Mouse (Mus musculus) limb, embryonic 14.5 days (tissue): Measurements from ENCODE around the gene Lrba. TPM values are rescaled to one million over a fixed set of nuclear protein-coding genes. Genes with fewer than 3 reads are reported as not detected.

Source experiments
- ATAC-seq: fragments of 200-750 bp; cut with Nextera tagmentation; 2 replicates; pipeline ENCODE4 v1.8.0; 2017; ENCODE audit warnings: low read depth, moderate number of reproducible peaks, moderate TSS enrichment; ENCODE audit not compliant: low FRiP score
- DNase-seq: peaks from one replicate; pipeline ENCODE4 v3.0.0-alpha.2; 2015; ENCODE audit warnings: low spot score
- H3K27ac ChIP-seq: fragments of 300-500 bp; sonication (generic); replicated peaks from 2 replicates; pipeline ENCODE4 v1.5.1; 2014; ENCODE audit warnings: low read depth, mild to moderate bottlenecking, low read length, moderate library complexity, mixed read lengths
- H3K27me3 ChIP-seq: fragments of 300-500 bp; sonication (generic); 2 replicates; pipeline ENCODE4 v1.6.1; 2014; ENCODE audit warnings: low read length, mixed read lengths; ENCODE audit not compliant: control insufficient read depth, insufficient read depth
- H3K36me3 ChIP-seq: fragments of 300-500 bp; sonication (generic); 2 replicates; pipeline ENCODE4 v1.6.1; 2014; ENCODE audit warnings: mild to moderate bottlenecking, low read length, moderate library complexity, mixed read lengths; ENCODE audit not compliant: control insufficient read depth, insufficient read depth
- H3K4me1 ChIP-seq: fragments of 300-500 bp; sonication (generic); 2 replicates; pipeline ENCODE4 v1.6.1; 2014; ENCODE audit warnings: antibody characterized with exemption, low read length, mixed read lengths; ENCODE audit not compliant: control insufficient read depth, insufficient read depth
- H3K4me2 ChIP-seq: fragments of 300-500 bp; sonication (generic); replicated peaks from 2 replicates; pipeline ENCODE4 v1.6.1; 2014; ENCODE audit warnings: low read depth, mild to moderate bottlenecking, low read length, moderate library complexity; ENCODE audit not compliant: severe bottlenecking
- H3K4me3 ChIP-seq: fragments of 300-500 bp; sonication (generic); replicated peaks from 2 replicates; pipeline ENCODE4 v1.5.1; 2014; ENCODE audit warnings: low read length
- H3K9ac ChIP-seq: fragments of 300-500 bp; sonication (generic); 2 replicates; pipeline ENCODE4 v1.6.1; 2014; ENCODE audit warnings: mild to moderate bottlenecking, low read depth, low read length, moderate library complexity; ENCODE audit not compliant: severe bottlenecking
- H3K9me3 ChIP-seq: fragments of 300-500 bp; sonication (generic); 2 replicates; pipeline ENCODE4 v1.6.1; 2016; ENCODE audit warnings: low read length; ENCODE audit not compliant: control insufficient read depth
- POLR2A ChIP-seq: fragments of 200-500 bp; IDR thresholded peaks from 2 replicates; pipeline ENCODE4 v1.8.0; 2012; ENCODE audit warnings: inconsistent platforms, mild to moderate bottlenecking, moderate library complexity, borderline replicate concordance; ENCODE audit not compliant: insufficient read depth, insufficient read length; ENCODE audit errors: extremely low read depth
- WGBS: fragments of 180-500 bp; shearing (Covaris S2); extraction: QIAGEN DNeasy Blood & Tissue Kit; methylation state at CpG from one replicate; pipeline ENCODE4 v1.1.7; 2014; 5-methylcytosine and 5-hydroxymethylcytosine counted together
- polyA plus RNA-seq, 2 experiments: library from polyadenylated mRNA; depleted of rRNA in 1 of 2; stranded (reverse) in 1 of 2; unstranded in 1 of 2; fragments of >200 nt; fragmentation: Nextera tagmentation in 1 of 2; extraction: Ambion mirVana in 1 of 2; gene quantifications; 2 replicates each; pipeline versions ENCODE4 v1.2.1 to v1.2.3; 2012 to 2014

The Lrba gene
- polyA plus RNA-seq, 2 experiments: 8.9 to 13.6 TPM

GRCm38 (mm10) chr3:86206556-86206955 is 17.9 kb upstream of the Lrba start:
- Histone ChIP-seq H3K4me3 (no peak overlapping the region), H3K9me3 (no peaks in the 10 kb centered on the region), H3K4me2 (no peak overlapping the region), H3K27me3 (no peaks in the 10 kb centered on the region), H3K9ac (no peak overlapping the region), H3K4me1 (no peaks in the 10 kb centered on the region), H3K27ac (no peak overlapping the region), H3K36me3 (no peaks in the 10 kb centered on the region)
- TF ChIP-seq POLR2A: no peak
- ATAC-seq (no peak), DNase-seq (no peak)
- WGBS: 85% methylated on average over 2 of the region's 2 CpGs

- no peaks in the 10 kb centered on the region for H3K9me3 ChIP-seq
- DNase-seq (no peak), ATAC-seq (no peak)
- no peak overlapping the region for H3K27ac ChIP-seq
- no peak for TF ChIP-seq POLR2A
- H3K4me3 ChIP-seq: no peak overlapping the region
- H3K4me2 ChIP-seq: no peak overlapping the region
- no peaks in the 10 kb centered on the region for H3K27me3 ChIP-seq
- 93% methylated on average over 10 of the region's 10 CpGs for WGBS
- H3K9ac ChIP-seq: no peak overlapping the region
- H3K4me1 ChIP-seq: no peaks in the 10 kb centered on the region
- H3K36me3 ChIP-seq: no peaks in the 10 kb centered on the region
Measured at GRCm38 (mm10) chr3:86210267-86210939, 14.1 kb upstream of the Lrba start.

GRCm38 (mm10) chr3:86210959-86211358 is 13.5 kb upstream of the Lrba start:
- H3K27me3 ChIP-seq: no peaks in the 10 kb centered on the region
- H3K36me3 ChIP-seq: no peaks in the 10 kb centered on the region
- no peak overlapping the region for H3K27ac ChIP-seq
- DNase-seq (no peak), ATAC-seq (no peak)
- H3K4me3 ChIP-seq: no peak overlapping the region
- TF ChIP-seq POLR2A: no peak
- WGBS: 79% methylated on average over 3 of the region's 3 CpGs
- no peaks in the 10 kb centered on the region for H3K9me3 ChIP-seq
- no peak overlapping the region for H3K4me2 ChIP-seq
- no peak overlapping the region for H3K9ac ChIP-seq
- no peaks in the 10 kb centered on the region for H3K4me1 ChIP-seq

GRCm38 (mm10) chr3:86214248-86214647 is 10.2 kb upstream of the Lrba start:
- no peak overlapping the region for H3K4me3 ChIP-seq
- TF ChIP-seq POLR2A: no peak
- H3K9me3 ChIP-seq: no peaks in the 10 kb centered on the region
- DNase-seq: no peak
- WGBS: 84% methylated on average over 4 of the region's 4 CpGs
- no peaks in the 10 kb centered on the region for H3K27me3 ChIP-seq
- H3K4me1 ChIP-seq: no peaks in the 10 kb centered on the region
- ATAC-seq: no peak
- no peak overlapping the region for H3K27ac ChIP-seq
- no peak overlapping the region for H3K9ac ChIP-seq
- no peaks in the 10 kb centered on the region for H3K36me3 ChIP-seq
- H3K4me2 ChIP-seq: no peak overlapping the region

- Histone ChIP-seq H3K9me3 (no peaks in the 10 kb centered on the region), H3K4me2 (peak overlapping the region; percentile 90), H3K4me3 (peak overlapping the region; percentile 96), H3K36me3 (no peaks in the 10 kb centered on the region), H3K4me1 (0 out of 2 replicates have a peak, but pooled peaks cover 4% of the 10 kb centered on the region), H3K9ac (peak overlapping the region; percentile 85), H3K27ac (peak overlapping the region; percentile 87), H3K27me3 (no peaks in the 10 kb centered on the region)
- peak; percentile 90 for ATAC-seq
- 0% methylated on average over 54 of the region's 79 CpGs for WGBS
- TF ChIP-seq POLR2A: peak; percentile 49; the same call in 1 of the 2 replicates
- peak; percentile 87 for DNase-seq
Measured at GRCm38 (mm10) chr3:86223634-86224313, 706 bp upstream of the Lrba start.
